Comparison of ENCODE assay signal across 9 mouse cellular contexts in the genomic region with DNA sequence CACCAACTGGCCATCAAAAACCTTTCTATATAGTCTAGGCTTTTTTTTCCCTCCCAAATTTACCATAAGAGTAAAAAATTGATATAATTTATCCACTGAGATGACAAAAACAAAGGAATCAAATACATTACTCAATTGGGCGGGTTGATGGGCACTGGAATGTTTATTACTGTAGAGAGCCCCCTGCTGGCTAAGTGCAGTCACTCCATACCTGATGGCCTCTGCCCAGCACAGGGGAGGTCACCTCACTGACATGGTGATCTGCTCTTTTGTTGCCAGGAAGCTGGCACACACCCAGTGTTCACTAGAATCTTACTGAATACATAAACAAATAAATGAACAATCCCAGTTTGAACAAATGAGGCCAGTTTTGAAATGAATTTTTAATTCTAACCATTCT. TPM values are rescaled to one million over a fixed set of nuclear protein-coding genes. Genes with fewer than 3 reads are reported as not detected.
DNase-seq lines count a peak whose midpoint lies in the region; ATAC-seq and TF ChIP-seq lines count a peak whose summit lies in the region.
"Had no signal": no experiment of that assay in that cellular context is flagged by ENCODE, and none has a peak within 500 bp of the region (broad histone marks: within the 10 kb centered on the region; RNA-seq: fewer than 3 reads in every experiment).

No protein-coding gene starts in this region.

- H3K27me3 ChIP-seq in hindbrain, embryonic 11.5 days (ENCODE audit: control insufficient read depth, insufficient read depth, low read length): no peaks in the 10 kb centered on the region
- H3K27me3 ChIP-seq in hindbrain, embryonic 16.5 days (replicated peaks; ENCODE audit: control insufficient read depth, insufficient read depth, low read length): no peaks in the 10 kb centered on the region
- H3K27me3 ChIP-seq in E14TG2a.4 (ENCODE audit: insufficient read depth, low read length): no peaks in the 10 kb centered on the region; the same call in 1 of the 2 replicates
- no peaks in the 10 kb centered on the region for H3K27me3 ChIP-seq in stomach, postnatal 0 days (ENCODE audit: control insufficient read depth, insufficient read depth, low read length)
- H3K27me3 ChIP-seq: embryonic facial prominence, embryonic 15.5 days had no signal

- H3K4me3 ChIP-seq in hindbrain, embryonic 11.5 days (ENCODE audit: low read depth, low read length): no peak overlapping the region
- H3K4me3 ChIP-seq in hindbrain, embryonic 16.5 days (ENCODE audit: low read length): no peak overlapping the region
- H3K4me3 ChIP-seq in E14TG2a.4 (replicated peaks; ENCODE audit: low read length): no peak overlapping the region
- no peak overlapping the region for H3K4me3 ChIP-seq in stomach, postnatal 0 days (ENCODE audit: low read depth, low read length)
- H3K4me3 ChIP-seq: embryonic facial prominence, embryonic 15.5 days had no signal

- no peak for TF ChIP-seq EP300 in stomach, postnatal 0 days (optimal IDR thresholded peaks at IDR 0.05)

- no peak overlapping the region for H3K9ac ChIP-seq in hindbrain, embryonic 11.5 days (ENCODE audit: low read depth, low read length)
- no peak overlapping the region for H3K9ac ChIP-seq in hindbrain, embryonic 16.5 days (ENCODE audit: low read depth, low read length)
- no peak overlapping the region for H3K9ac ChIP-seq in stomach, postnatal 0 days (ENCODE audit: low read length)
- H3K9ac ChIP-seq: embryonic facial prominence, embryonic 15.5 days had no signal

- ATAC-seq in hindbrain, embryonic 11.5 days (ENCODE audit: low FRiP score): no peak
- ATAC-seq in hindbrain, embryonic 16.5 days: no peak
- ATAC-seq in stomach, postnatal 0 days (ENCODE audit: low FRiP score, low TSS enrichment): peak; percentile 58; the same call in 1 of the 2 replicates

- H3K4me1 ChIP-seq in hindbrain, embryonic 11.5 days (replicated peaks; ENCODE audit: control insufficient read depth, insufficient read depth, low read length): no peaks in the 10 kb centered on the region
- no peaks in the 10 kb centered on the region for H3K4me1 ChIP-seq in hindbrain, embryonic 16.5 days (ENCODE audit: control insufficient read depth, insufficient read depth, low read depth, low read length)
- H3K4me1 ChIP-seq in E14TG2a.4 (replicated peaks; ENCODE audit: low read depth, low read length): peaks cover 16% of the 10 kb centered on the region
- no peaks in the 10 kb centered on the region for H3K4me1 ChIP-seq in stomach, postnatal 0 days (replicated peaks; ENCODE audit: control insufficient read depth, insufficient read depth)

- WGBS in hindbrain, embryonic 11.5 days: 46% methylated on average over 1 of the region's 1 CpGs
- 34% methylated on average over 1 of the region's 1 CpGs for WGBS in hindbrain, embryonic 16.5 days
- WGBS in stomach, postnatal 0 days: 30% methylated on average over 1 of the region's 1 CpGs

- no peak overlapping the region for H3K4me2 ChIP-seq in hindbrain, embryonic 11.5 days (replicated peaks; ENCODE audit: low read depth, low read length)
- H3K4me2 ChIP-seq in hindbrain, embryonic 16.5 days (ENCODE audit: low read length): no peak overlapping the region
- no peak overlapping the region for H3K4me2 ChIP-seq in stomach, postnatal 0 days (replicated peaks; ENCODE audit: low read depth)
- H3K4me2 ChIP-seq: embryonic facial prominence, embryonic 15.5 days had no signal

- no peaks in the 10 kb centered on the region for H3K36me3 ChIP-seq in hindbrain, embryonic 11.5 days (ENCODE audit: control insufficient read depth, insufficient read depth, low read length)
- H3K36me3 ChIP-seq in hindbrain, embryonic 16.5 days (ENCODE audit: control insufficient read depth, insufficient read depth, low read length): no peaks in the 10 kb centered on the region
- no peaks in the 10 kb centered on the region for H3K36me3 ChIP-seq in E14TG2a.4 (ENCODE audit: insufficient read depth, low read length)
- no peaks in the 10 kb centered on the region for H3K36me3 ChIP-seq in stomach, postnatal 0 days (ENCODE audit: control insufficient read depth, insufficient read depth, low read length)

- peak; percentile 49 for DNase-seq in hindbrain, embryonic 11.5 days (ENCODE audit: low spot score)
- peak; percentile 24 for DNase-seq in c-Kit-negative CD71-positive TER-119-positive erythroid progenitor cells, embryonic 14.5 days (ENCODE audit: low read depth, low spot score)
- DNase-seq in heart, postnatal 14 days: peak; percentile 31 to 58
- DNase-seq in lung, adult 18-20 months: peak; percentile 53 to 69
- DNase-seq in stomach, postnatal 0 days (ENCODE audit: low spot score): peak; percentile 48
- DNase-seq in urinary bladder, adult 2 months (ENCODE audit: low spot score): no peak

- no peaks in the 10 kb centered on the region for H3K9me3 ChIP-seq in hindbrain, embryonic 11.5 days (ENCODE audit: control insufficient read depth, low read length)
- no peaks in the 10 kb centered on the region for H3K9me3 ChIP-seq in hindbrain, embryonic 16.5 days (ENCODE audit: control insufficient read depth, low read length)
- H3K9me3 ChIP-seq in E14TG2a.4 (ENCODE audit: low read length): no peaks in the 10 kb centered on the region
- H3K9me3 ChIP-seq in stomach, postnatal 0 days (ENCODE audit: control insufficient read depth, low read length): no peaks in the 10 kb centered on the region
- H3K9me3 ChIP-seq: embryonic facial prominence, embryonic 15.5 days had no signal

- intact Hi-C loops in heart, postnatal 14 days (cut with DNase I): no loop called here

- H3K27ac ChIP-seq in hindbrain, embryonic 11.5 days (ENCODE audit: low read depth, low read length): no peak overlapping the region
- no peak overlapping the region for H3K27ac ChIP-seq in hindbrain, embryonic 16.5 days (ENCODE audit: low read depth, low read length)
- no peak overlapping the region for H3K27ac ChIP-seq in stomach, postnatal 0 days (replicated peaks)
- H3K27ac ChIP-seq: embryonic facial prominence, embryonic 15.5 days had no signal

- peak; percentile 77 for TF ChIP-seq CTCF in E14TG2a.4 (conservative IDR thresholded peaks at IDR 0.05; ENCODE audit: low read length)
- TF ChIP-seq CTCF in stomach, postnatal 0 days (IDR thresholded peaks at IDR 0.05; ENCODE audit: low read depth): peak; percentile 70

RNA-seq across cellular contexts. Expression of gene Gpr155, which starts 40.9 kb away (rescaled TPM):
- 5.2 and 6.7 TPM in 2 replicates for polyA plus RNA-seq in hindbrain, embryonic 11.5 days (2014; fragmentation: Nextera tagmentation; extraction: Ambion mirVana)
- polyA plus RNA-seq in hindbrain, embryonic 16.5 days (2015; fragmentation: Nextera tagmentation; extraction: Ambion mirVana): 12.8 and 14.6 TPM in 2 replicates
- 10 to 100 TPM; 10.8 to 11.1 TPM for total RNA-seq in heart, postnatal 14 days (2021)
- polyA plus RNA-seq in stomach, postnatal 0 days (2015; fragmentation: Nextera tagmentation; extraction: Ambion mirVana): 11.6 and 11.8 TPM in 2 replicates
- polyA plus RNA-seq in urinary bladder, adult 2 months (2012; rRNA removed): 3.9 and 5.5 TPM in 2 replicates
